Mouse (Mus musculus): ENCODE data around the gene Prickle3.

- TF ChIP-seq CTCF (IDR thresholded peaks at IDR 0.05; ENCODE audit: low read depth, low read length) (no peak), GATA1 (IDR thresholded peaks at IDR 0.05; ENCODE audit: borderline replicate concordance, low read length) (no peak)
Measured at GRCm38 (mm10) chrX:7638401-7639091, 18.5 kb upstream of the Prickle3 start, which contains the start of gene Syp.
